Mouse (Mus musculus) MEL (cell line): ENCODE measurements at regions not wholly inside any gene's neighbourhood (a gene's known extent, or its start where the extent isn't known, plus 50 kb on each side); places are given as distances from the start of the nearest gene placed in this dataset.

Source experiments
- DNase-seq: peaks from one replicate; pipeline ENCODE4 v3.0.0; 2011; ENCODE audit warnings: low read depth, low spot score
- H3K27ac ChIP-seq: 2 replicates; pipeline ENCODE4 v1.5.1; 2012; ENCODE audit warnings: low read depth, mild to moderate bottlenecking, control low read depth, low read length, moderate library complexity; ENCODE audit not compliant: control insufficient read depth
- H3K27me3 ChIP-seq, 2 experiments: fragments of 150-350 bp in 1 of 2; sonication (generic) in 1 of 2; 2 replicates each; pipeline ENCODE4 v1.6.1; 2012; ENCODE audit warnings: low read length in 2 of 2, mild to moderate bottlenecking in 2 of 2, improper control_type of control experiment in 1 of 2, moderate library complexity in 1 of 2; ENCODE audit not compliant: insufficient read depth in 2 of 2, control insufficient read depth in 1 of 2
- H3K36me3 ChIP-seq, 2 experiments: 2 replicates each; pipeline ENCODE4 v1.6.1; 2012 to 2014; ENCODE audit warnings: low read length in 2 of 2, improper control_type of control experiment in 1 of 2, inconsistent platforms in 1 of 2, mild to moderate bottlenecking in 1 of 2; ENCODE audit not compliant: insufficient read depth in 2 of 2, control insufficient read depth in 1 of 2
- H3K4me1 ChIP-seq, 2 experiments: fragments of 150-350 bp in 1 of 2; sonication (generic) in 1 of 2; 2 replicates each; pipeline ENCODE4 v1.6.1; 2012; ENCODE audit warnings: low read length in 2 of 2, improper control_type of control experiment in 1 of 2, mild to moderate bottlenecking in 1 of 2; ENCODE audit not compliant: insufficient read depth in 2 of 2, control insufficient read depth in 1 of 2
- H3K4me3 ChIP-seq, 2 experiments: fragments of 150-350 bp in 1 of 2; sonication (generic) in 1 of 2; 2 replicates each; pipeline ENCODE4 v1.5.1; 2012; ENCODE audit warnings: low read depth in 2 of 2, low read length in 2 of 2, mild to moderate bottlenecking in 2 of 2, moderate library complexity in 2 of 2, control low read depth in 1 of 2, improper control_type of control experiment in 1 of 2; ENCODE audit not compliant: control insufficient read depth in 1 of 2, insufficient read depth in 1 of 2
- H3K79me2 ChIP-seq: 2 replicates; pipeline ENCODE4 v1.6.1; 2012; ENCODE audit warnings: mild to moderate bottlenecking, low read length, moderate library complexity; ENCODE audit not compliant: control insufficient read depth, poor library complexity, insufficient read depth
- H3K9ac ChIP-seq: 2 replicates; pipeline ENCODE4 v1.6.1; 2012; ENCODE audit warnings: low read depth, mild to moderate bottlenecking, control low read depth, low read length, moderate library complexity; ENCODE audit not compliant: control insufficient read depth, poor library complexity, severe bottlenecking
- H3K9me3 ChIP-seq: fragments of 150-350 bp; sonication (generic); replicated peaks from 2 replicates; pipeline ENCODE4 v1.6.1; 2012; ENCODE audit warnings: mild to moderate bottlenecking, low read length, improper control_type of control experiment, moderate library complexity; ENCODE audit not compliant: insufficient read depth
- CHD1 ChIP-seq: IDR thresholded peaks from 2 replicates; pipeline ENCODE4 v1.6.1; 2012; ENCODE audit warnings: low read depth, mild to moderate bottlenecking, inconsistent platforms, low read length, improper control_type of control experiment
- CHD2 ChIP-seq: IDR thresholded peaks from 2 replicates; pipeline ENCODE4 v1.6.1; 2011; ENCODE audit warnings: low read length, improper control_type of control experiment
- CTCF ChIP-seq, 3 experiments: IDR thresholded peaks in 2 of 3; conservative IDR thresholded peaks in 1 of 3; 2 replicates each; pipeline ENCODE4 v1.5.1; 2011 to 2012; ENCODE audit warnings: low read length in 3 of 3, low read depth in 2 of 3, mild to moderate bottlenecking in 2 of 3, improper control_type of control experiment in 1 of 3, inconsistent platforms in 1 of 3, mixed read lengths in 1 of 3, moderate library complexity in 1 of 3; ENCODE audit not compliant: control insufficient read depth in 1 of 3, insufficient read depth in 1 of 3, poor library complexity in 1 of 3, severe bottlenecking in 1 of 3
- ELF1 ChIP-seq: IDR thresholded peaks from 2 replicates; pipeline ENCODE4 v1.6.1; 2014; ENCODE audit warnings: low read depth, mild to moderate bottlenecking, inconsistent platforms, low read length, improper control_type of control experiment, moderate library complexity
- EP300 ChIP-seq, 2 experiments: IDR thresholded peaks; 2 replicates each; pipeline ENCODE4 v1.6.1; 2011; ENCODE audit warnings: improper control_type of control experiment in 2 of 2, low read length in 2 of 2, low read depth in 1 of 2, mild to moderate bottlenecking in 1 of 2
- ETS1 ChIP-seq: IDR thresholded peaks from 2 replicates; pipeline ENCODE4 v1.6.1; 2012; ENCODE audit warnings: low read depth, mild to moderate bottlenecking, inconsistent platforms, low read length, improper control_type of control experiment, moderate library complexity
- GABPA ChIP-seq: IDR thresholded peaks from 2 replicates; pipeline ENCODE4 v1.6.1; 2012; ENCODE audit warnings: low read depth, mild to moderate bottlenecking, inconsistent platforms, low read length, improper control_type of control experiment, moderate library complexity
- GATA1 ChIP-seq: IDR thresholded peaks from 2 replicates; pipeline ENCODE4 v1.6.1; 2011; ENCODE audit warnings: low read depth, low read length, improper control_type of control experiment
- KAT2A ChIP-seq: conservative IDR thresholded peaks from 2 replicates; pipeline ENCODE4 v1.6.1; 2012; ENCODE audit warnings: low read depth, low read length, improper control_type of control experiment, inconsistent platforms
- MAX ChIP-seq: IDR thresholded peaks from 2 replicates; pipeline ENCODE4 v1.6.1; 2011; ENCODE audit warnings: low read length, improper control_type of control experiment
- MAZ ChIP-seq: IDR thresholded peaks from 2 replicates; pipeline ENCODE4 v1.6.1; 2012; ENCODE audit warnings: low read depth, mild to moderate bottlenecking, inconsistent platforms, low read length, improper control_type of control experiment
- MEF2A ChIP-seq: IDR thresholded peaks from 2 replicates; pipeline ENCODE4 v1.6.1; 2014; ENCODE audit warnings: low read depth, mild to moderate bottlenecking, inconsistent platforms, low read length, improper control_type of control experiment; ENCODE audit not compliant: poor library complexity, insufficient replicate concordance, severe bottlenecking; ENCODE audit errors: extremely low read depth
- MYB ChIP-seq: IDR thresholded peaks from 2 replicates; pipeline ENCODE4 v1.6.1; 2011; ENCODE audit warnings: mild to moderate bottlenecking, low read depth, low read length, improper control_type of control experiment
- MYC ChIP-seq: IDR thresholded peaks from 2 replicates; pipeline ENCODE4 v1.6.1; 2011; ENCODE audit warnings: low read depth, mild to moderate bottlenecking, low read length, improper control_type of control experiment, moderate library complexity
- POLR2A ChIP-seq, 2 experiments: IDR thresholded peaks; 2 replicates each; pipeline ENCODE4 v1.6.1; 2011 to 2012; ENCODE audit warnings: low read length in 2 of 2, mild to moderate bottlenecking in 2 of 2, control low read depth in 1 of 2, improper control_type of control experiment in 1 of 2, low read depth in 1 of 2, moderate library complexity in 1 of 2; ENCODE audit not compliant: control insufficient read depth in 1 of 2, insufficient read depth in 1 of 2, poor library complexity in 1 of 2
- POLR2AphosphoS2 ChIP-seq: IDR thresholded peaks from 2 replicates; pipeline ENCODE4 v1.6.1; 2011; ENCODE audit warnings: low read length, improper control_type of control experiment
- POLR2AphosphoS5 ChIP-seq: IDR thresholded peaks from 2 replicates; pipeline ENCODE4 v1.6.1; 2012; ENCODE audit warnings: low read depth, borderline replicate concordance, mild to moderate bottlenecking, inconsistent platforms, low read length, moderate library complexity, mixed read lengths
- RAD21 ChIP-seq: IDR thresholded peaks from 2 replicates; pipeline ENCODE4 v1.6.1; 2011; ENCODE audit warnings: mild to moderate bottlenecking, low read depth, low read length, improper control_type of control experiment
- RCOR1 ChIP-seq: IDR thresholded peaks from 2 replicates; pipeline ENCODE4 v1.6.1; 2012; ENCODE audit warnings: low read depth, mild to moderate bottlenecking, inconsistent platforms, low read length, improper control_type of control experiment
- SIN3A ChIP-seq: IDR thresholded peaks from 2 replicates; pipeline ENCODE4 v1.6.1; 2012; ENCODE audit warnings: low read length, improper control_type of control experiment, inconsistent platforms
- SMC3 ChIP-seq: IDR thresholded peaks from 2 replicates; pipeline ENCODE4 v1.6.1; 2011; ENCODE audit warnings: low read depth, low read length, improper control_type of control experiment
- TAL1 ChIP-seq: IDR thresholded peaks from 2 replicates; pipeline ENCODE4 v1.6.1; 2012; ENCODE audit warnings: mild to moderate bottlenecking, inconsistent platforms, low read length, moderate library complexity, mixed read lengths
- TCF12 ChIP-seq: IDR thresholded peaks from 2 replicates; pipeline ENCODE4 v1.6.1; 2014; ENCODE audit warnings: low read depth, mild to moderate bottlenecking, inconsistent platforms, low read length, improper control_type of control experiment, moderate library complexity
- UBTF ChIP-seq: IDR thresholded peaks from 2 replicates; pipeline ENCODE4 v1.6.1; 2012; ENCODE audit warnings: low read depth, mild to moderate bottlenecking, inconsistent platforms, low read length, improper control_type of control experiment, moderate library complexity, borderline replicate concordance; ENCODE audit not compliant: insufficient read depth
- USF2 ChIP-seq, 2 experiments: IDR thresholded peaks; 2 replicates each; pipeline ENCODE4 v1.6.1; 2011 to 2012; ENCODE audit warnings: improper control_type of control experiment in 2 of 2, low read length in 2 of 2, borderline replicate concordance in 1 of 2, inconsistent platforms in 1 of 2, low read depth in 1 of 2, mild to moderate bottlenecking in 1 of 2; ENCODE audit not compliant: insufficient read depth in 1 of 2
- ZC3H11A ChIP-seq: IDR thresholded peaks from 2 replicates; pipeline ENCODE4 v1.6.1; 2012; ENCODE audit warnings: low read depth, mild to moderate bottlenecking, inconsistent platforms, low read length, improper control_type of control experiment
- ZMIZ1 ChIP-seq: IDR thresholded peaks from 2 replicates; pipeline ENCODE4 v1.6.1; 2012; ENCODE audit warnings: low read depth, mild to moderate bottlenecking, inconsistent platforms, low read length, improper control_type of control experiment, moderate library complexity
- ZNF384 ChIP-seq: IDR thresholded peaks from 2 replicates; pipeline ENCODE4 v1.6.1; 2012; ENCODE audit warnings: low read depth, mild to moderate bottlenecking, inconsistent platforms, low read length, improper control_type of control experiment

GRCm38 (mm10) chr11:12734274-12734673 lies 269.5 kb upstream of the Cobl start (continued):
- peak; percentile 37 for TF ChIP-seq CHD2

DNA sequence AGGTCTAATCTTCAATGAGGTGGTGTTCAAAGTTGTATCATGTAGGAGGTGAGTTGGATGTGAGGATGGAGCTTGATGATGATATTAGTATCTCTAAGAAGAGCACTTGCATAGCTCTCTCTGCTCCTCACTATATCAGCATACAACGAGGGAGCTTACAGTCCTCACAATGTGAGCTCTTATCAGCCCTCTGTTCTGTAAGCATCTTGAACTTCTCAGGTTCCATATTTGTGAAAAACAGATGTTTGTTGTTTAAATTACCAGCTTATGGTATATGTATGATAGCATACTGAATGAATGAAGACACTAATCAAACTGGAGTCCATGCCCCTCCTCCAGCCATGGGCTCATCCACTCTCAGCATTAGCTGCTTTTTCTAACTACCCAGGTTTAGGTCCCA lies 262.5 kb upstream of the Cobl start:
- DNase-seq: peak; percentile 69
- peaks cover 28 to 29% of the 10 kb centered on the region in 2 experiments for H3K4me1 ChIP-seq
- H3K36me3 ChIP-seq: peaks cover 0 to 53% of the 10 kb centered on the region in 2 experiments; a peak in 2 of 4 replicates
- H3K4me3 ChIP-seq: no peak overlapping the region
- H3K27me3 ChIP-seq: no peaks in the 10 kb centered on the region
- no peaks in the 10 kb centered on the region for H3K79me2 ChIP-seq
- H3K9ac ChIP-seq: no peak overlapping the region
- TF ChIP-seq MAX (0 out of 2 replicates have a peak, but pooled peaks have one; percentile 6), MYC (no peak), GATA1 (peak; percentile 54), CHD2 (no peak), ETS1 (0 out of 2 replicates have a peak, but pooled peaks have one; percentile 19), TCF12 (no peak), ELF1 (no peak), ZNF384 (no peak), CHD1 (no peak), EP300 (IDR thresholded peaks at IDR 0.05; ENCODE audit: low read depth in 1 of 2, low read length in 2 of 2) (peak; percentile 33 to 55; a peak in 3 of 4 replicates), POLR2AphosphoS2 (no peak), UBTF (no peak)
- TF ChIP-seq, all 39 proteins: peak for 4
- H3K9me3 ChIP-seq: no peaks in the 10 kb centered on the region
- peak overlapping the region; percentile 96 for H3K27ac ChIP-seq

- H3K79me2 ChIP-seq: no peaks in the 10 kb centered on the region
- H3K36me3 ChIP-seq: peaks cover 0 to 55% of the 10 kb centered on the region in 2 experiments; a peak in 2 of 4 replicates
- peak overlapping the region; percentile 96 for H3K27ac ChIP-seq
- H3K4me1 ChIP-seq: peaks cover 35 to 36% of the 10 kb centered on the region in 2 experiments
- peak; percentile 93 for DNase-seq
- H3K27me3 ChIP-seq: no peaks in the 10 kb centered on the region
- 0 out of 2 replicates have a peak overlapping the region, but pooled peaks have one; percentile 22 for H3K9ac ChIP-seq
- no peaks in the 10 kb centered on the region for H3K9me3 ChIP-seq
- H3K4me3 ChIP-seq: no peak overlapping the region
- TF ChIP-seq SMC3 (no peak), ZNF384 (peak; percentile 99), MAZ (no peak), RCOR1 (peak; percentile 88; the same call in 1 of the 2 replicates), KAT2A (no peak), POLR2A (IDR thresholded peaks at IDR 0.05; ENCODE audit: control insufficient read depth in 1 of 2, insufficient read depth in 1 of 2, low read depth in 1 of 2, low read length in 2 of 2, poor library complexity in 1 of 2) (0 out of 4 replicates have a peak, but pooled peaks of 1 of the 2 experiments have one; percentile 34), CTCF (IDR thresholded peaks at IDR 0.05 in 2 of 3, conservative IDR thresholded peaks at IDR 0.05 in 1 of 3; ENCODE audit: control insufficient read depth in 1 of 3, insufficient read depth in 1 of 3, low read depth in 2 of 3, low read length in 3 of 3, poor library complexity in 1 of 3, severe bottlenecking in 1 of 3) (no peak), ZMIZ1 (no peak), POLR2AphosphoS5 (no peak), TAL1 (0 out of 2 replicates have a peak, but pooled peaks have one; percentile 13), MYC (peak; percentile 50; the same call in 1 of the 2 replicates), TCF12 (peak; percentile 91), RAD21 (no peak), GABPA (no peak), MEF2A (no peak), USF2 (IDR thresholded peaks at IDR 0.05; ENCODE audit: borderline replicate concordance in 1 of 2, insufficient read depth in 1 of 2, low read depth in 1 of 2, low read length in 2 of 2) (no peak), MAX (peak; percentile 77), GATA1 (peak; percentile 100), ZC3H11A (no peak), CHD2 (no peak), POLR2AphosphoS2 (no peak), UBTF (no peak), SIN3A (peak; percentile 95), EP300 (IDR thresholded peaks at IDR 0.05; ENCODE audit: low read depth in 1 of 2, low read length in 2 of 2) (peak; percentile 99 to 100), MYB (peak; percentile 92)
Observed at GRCm38 (mm10) chr11:12726492-12726891, 261.7 kb upstream of the Cobl start.
